Mouse (Mus musculus): ENCODE results near the gene Cd55. TPM values are rescaled to one million over a fixed set of nuclear protein-coding genes. Genes with fewer than 3 reads are reported as not detected.

Cd55 gene
- polyA plus RNA-seq (2012) = 0.63 and 0.90 TPM in 2 replicates

GRCm38 (mm10) chr1:130462084-130462861 is at the start of gene Cd55:
Gene Cd55, minus strand, starts transcription at chr1:130462744.
- Histone ChIP-seq H3K9me3 (ENCODE audit: control insufficient read depth, low read length) (no peaks in the 10 kb centered on the region), H3K27me3 (ENCODE audit: control insufficient read depth) (no peaks in the 10 kb centered on the region), H3K4me1 (ENCODE audit: control insufficient read depth) (peaks cover 22% of the 10 kb centered on the region), H3K4me3 (replicated peaks) (peak within 1 kb of the TSS; percentile 95), H3K36me3 (ENCODE audit: control insufficient read depth) (peaks cover 28% of the 10 kb centered on the region)
- no peak for TF ChIP-seq TAL1 (IDR thresholded peaks at IDR 0.05; ENCODE audit: low read length)
- TF ChIP-seq GATA1 (IDR thresholded peaks at IDR 0.05; ENCODE audit: low read length) = peak; percentile 62

GRCm38 (mm10) chr1:130511823-130512370 is 49.4 kb upstream of the Cd55 start:
- no peaks in the 10 kb centered on the region for H3K36me3 ChIP-seq (ENCODE audit: control insufficient read depth)
- H3K4me3 ChIP-seq (replicated peaks) = no peak overlapping the region
- no peaks in the 10 kb centered on the region for H3K27me3 ChIP-seq (ENCODE audit: control insufficient read depth)
- no peaks in the 10 kb centered on the region for H3K9me3 ChIP-seq (ENCODE audit: control insufficient read depth, low read length)
- TF ChIP-seq TAL1 (IDR thresholded peaks at IDR 0.05; ENCODE audit: low read length) = no peak
- peaks cover 19% of the 10 kb centered on the region for H3K4me1 ChIP-seq (ENCODE audit: control insufficient read depth)

- Histone ChIP-seq H3K36me3 (ENCODE audit: control insufficient read depth) (no peaks in the 10 kb centered on the region), H3K4me1 (ENCODE audit: control insufficient read depth) (peaks cover 19% of the 10 kb centered on the region), H3K27me3 (ENCODE audit: control insufficient read depth) (no peaks in the 10 kb centered on the region), H3K9me3 (ENCODE audit: control insufficient read depth, low read length) (no peaks in the 10 kb centered on the region), H3K4me3 (replicated peaks) (no peak overlapping the region)
- TF ChIP-seq TAL1 (IDR thresholded peaks at IDR 0.05; ENCODE audit: low read length) (no peak), GATA1 (IDR thresholded peaks at IDR 0.05; ENCODE audit: low read length) (no peak)
Observed at GRCm38 (mm10) chr1:130508957-130509350, 46.4 kb upstream of the Cd55 start.

- Histone ChIP-seq H3K4me3 (replicated peaks) (no peak overlapping the region), H3K27me3 (ENCODE audit: control insufficient read depth) (no peaks in the 10 kb centered on the region), H3K9me3 (ENCODE audit: control insufficient read depth, low read length) (no peaks in the 10 kb centered on the region), H3K4me1 (ENCODE audit: control insufficient read depth) (peaks cover 19% of the 10 kb centered on the region), H3K36me3 (ENCODE audit: control insufficient read depth) (no peaks in the 10 kb centered on the region)
- TF ChIP-seq GATA1 (IDR thresholded peaks at IDR 0.05; ENCODE audit: low read length) (no peak), TAL1 (IDR thresholded peaks at IDR 0.05; ENCODE audit: low read length) (no peak)
Observed at GRCm38 (mm10) chr1:130508030-130508956, 45.7 kb upstream of the Cd55 start.

GRCm38 (mm10) chr1:130507408-130507807 is 44.9 kb upstream of the Cd55 start:
- no peak for TF ChIP-seq GATA1 (IDR thresholded peaks at IDR 0.05; ENCODE audit: low read length)
- no peak for TF ChIP-seq TAL1 (IDR thresholded peaks at IDR 0.05; ENCODE audit: low read length)
- H3K4me1 ChIP-seq (ENCODE audit: control insufficient read depth) = peaks cover 19% of the 10 kb centered on the region
- no peak overlapping the region for H3K4me3 ChIP-seq (replicated peaks)
- H3K27me3 ChIP-seq (ENCODE audit: control insufficient read depth) = no peaks in the 10 kb centered on the region
- no peaks in the 10 kb centered on the region for H3K9me3 ChIP-seq (ENCODE audit: control insufficient read depth, low read length)
- H3K36me3 ChIP-seq (ENCODE audit: control insufficient read depth) = no peaks in the 10 kb centered on the region

- Histone ChIP-seq H3K9me3 (ENCODE audit: control insufficient read depth, low read length) (no peaks in the 10 kb centered on the region), H3K4me1 (ENCODE audit: control insufficient read depth) (no peaks in the 10 kb centered on the region), H3K4me3 (replicated peaks) (no peak overlapping the region), H3K27me3 (ENCODE audit: control insufficient read depth) (no peaks in the 10 kb centered on the region), H3K36me3 (ENCODE audit: control insufficient read depth) (no peaks in the 10 kb centered on the region)
- TF ChIP-seq GATA1 (IDR thresholded peaks at IDR 0.05; ENCODE audit: low read length) (no peak), TAL1 (IDR thresholded peaks at IDR 0.05; ENCODE audit: low read length) (no peak)
Observed at GRCm38 (mm10) chr1:130499962-130500361, 37.4 kb upstream of the Cd55 start.

GRCm38 (mm10) chr1:130498331-130498730 is 35.8 kb upstream of the Cd55 start:
- Histone ChIP-seq H3K36me3 (ENCODE audit: control insufficient read depth) (no peaks in the 10 kb centered on the region), H3K9me3 (ENCODE audit: control insufficient read depth, low read length) (no peaks in the 10 kb centered on the region), H3K4me1 (ENCODE audit: control insufficient read depth) (no peaks in the 10 kb centered on the region), H3K27me3 (ENCODE audit: control insufficient read depth) (no peaks in the 10 kb centered on the region), H3K4me3 (replicated peaks) (no peak overlapping the region)
- TF ChIP-seq GATA1 (IDR thresholded peaks at IDR 0.05; ENCODE audit: low read length) = no peak
- TF ChIP-seq TAL1 (IDR thresholded peaks at IDR 0.05; ENCODE audit: low read length) = no peak

GRCm38 (mm10) chr1:130486816-130487545 is 24.4 kb upstream of the Cd55 start:
- H3K36me3 ChIP-seq (ENCODE audit: control insufficient read depth) = no peaks in the 10 kb centered on the region
- H3K4me1 ChIP-seq (ENCODE audit: control insufficient read depth) = no peaks in the 10 kb centered on the region
- no peak overlapping the region for H3K4me3 ChIP-seq (replicated peaks)
- H3K27me3 ChIP-seq (ENCODE audit: control insufficient read depth) = no peaks in the 10 kb centered on the region
- TF ChIP-seq TAL1 (IDR thresholded peaks at IDR 0.05; ENCODE audit: low read length) = no peak
- TF ChIP-seq GATA1 (IDR thresholded peaks at IDR 0.05; ENCODE audit: low read length) = no peak
- no peaks in the 10 kb centered on the region for H3K9me3 ChIP-seq (ENCODE audit: control insufficient read depth, low read length)
